Mouse (Mus musculus) liver, embryonic 14.5 days (tissue): ENCODE data around the gene Ino80.

Experiments
- CTCF ChIP-seq: IDR thresholded peaks from 2 replicates; pipeline ENCODE4 v1.5.1; 2016; ENCODE audit warnings: antibody characterized with exemption, low read depth, control low read depth
- EP300 ChIP-seq: IDR thresholded peaks from 2 replicates; pipeline ENCODE4 v1.6.1; 2016; ENCODE audit warnings: antibody characterized with exemption, low read depth

DNA sequence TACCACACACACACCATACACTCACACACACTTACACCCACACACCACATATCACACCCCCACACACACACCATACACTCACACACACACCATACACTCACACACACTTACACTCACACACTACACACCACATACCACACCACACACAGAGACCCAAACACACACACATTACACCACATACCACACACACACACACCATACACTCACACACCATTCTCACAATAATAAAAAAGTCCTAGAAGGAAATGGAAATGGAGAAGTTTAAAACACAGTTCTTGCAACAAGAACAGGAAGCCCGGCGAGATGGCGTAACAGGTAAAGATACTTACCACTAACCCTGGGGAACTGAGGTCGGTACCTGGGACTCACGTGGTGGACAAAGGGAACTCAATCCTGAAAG lies 120.7 kb downstream of the Ino80 start:
- TF ChIP-seq CTCF (no peak), EP300 (no peak)
